Mouse (Mus musculus): ENCODE data around the gene Lrrc73.
A peak's percentile ranks its signal among the peaks of the same experiment; 100 is the strongest.

The Lrrc73 gene

GRCm38 (mm10) chr17:46297028-46297363 lies 43.7 kb downstream of the Lrrc73 start:
- no peak for DNase-seq

- DNase-seq = no peak
These were observed 44.3 kb downstream of the Lrrc73 start, which contains the start of gene Dlk2 for GRCm38 (mm10) chr17:46297364-46298219. Gene Dlk2 (plus strand): TSS chr17:46297421.

GRCm38 (mm10) chr17:46298220-46298913 lies 45.0 kb downstream of the Lrrc73 start:
- peak; percentile 46 to 81 for DNase-seq

GRCm38 (mm10) chr17:46301892-46302291 lies 48.6 kb downstream of the Lrrc73 start:
- no peak for DNase-seq

GRCm38 (mm10) chr17:46304184-46304583 lies 50.9 kb downstream of the Lrrc73 start:
- no peak for DNase-seq
